Mouse (Mus musculus) common myeloid progenitor, adult 5-6 weeks (primary cell): ENCODE measurements around the gene Nelfb. TPM values are rescaled to one million over a fixed set of nuclear protein-coding genes. Genes with fewer than 3 reads are reported as not detected.

Source experiments
- ATAC-seq: replicated peaks from 2 replicates; pipeline ENCODE4 v1.8.0; 2016; ENCODE audit warnings: low read depth, mild to moderate bottlenecking, moderate TSS enrichment, inconsistent platforms; ENCODE audit not compliant: poor library complexity, severe bottlenecking
- total RNA-seq: library from RNA; stranded (forward); fragments of 200-1000, 187-1606 nt; gene quantifications from 2 replicates; pipeline ENCODE4 v1.2.3, GENCODE M21; 2017

Nelfb gene
- total RNA-seq, 1 experiment from 2014 or later = 47.4 TPM

DNA sequence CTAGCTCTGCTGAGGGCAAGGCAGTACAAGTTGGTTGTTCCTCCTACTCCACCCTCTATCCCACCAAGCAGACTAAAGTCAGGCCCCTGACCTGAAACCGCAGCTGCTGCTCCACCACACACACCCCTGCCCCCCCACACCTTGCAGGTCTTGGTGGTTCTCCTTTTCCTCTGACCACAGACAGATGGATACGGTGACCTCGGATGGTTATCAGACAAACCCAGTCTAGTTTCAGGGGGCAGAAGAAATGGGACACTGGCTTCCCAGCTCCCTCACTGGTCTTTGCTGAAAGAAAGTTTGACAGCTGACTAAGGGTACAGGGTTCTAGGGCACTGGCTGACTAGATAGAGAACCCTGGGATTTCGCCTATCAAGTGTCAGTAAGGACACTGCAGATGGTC is 22.1 kb upstream of the Nelfb start:
- ATAC-seq = peak; percentile 61

DNA sequence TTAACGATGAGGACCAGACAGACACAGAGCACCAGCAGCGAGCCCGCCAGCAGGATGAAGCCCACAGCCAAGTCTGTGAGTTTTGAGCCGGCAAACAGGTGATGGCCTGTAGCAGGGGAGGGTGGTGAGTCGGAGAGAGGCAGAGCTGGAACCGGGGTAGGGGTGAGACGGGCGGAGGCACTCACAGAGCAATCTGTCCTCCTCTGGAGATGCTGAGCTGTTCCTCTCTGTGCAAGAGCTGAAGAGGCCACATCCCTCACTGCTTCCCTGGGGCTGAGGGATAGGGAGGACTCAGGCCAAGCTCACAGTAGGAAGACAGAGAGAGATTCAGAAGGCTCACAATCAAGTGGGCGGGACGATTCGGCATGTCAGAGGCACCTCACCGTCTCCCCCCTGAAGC is 19.7 kb upstream of the Nelfb start:
- no peak for ATAC-seq

DNA sequence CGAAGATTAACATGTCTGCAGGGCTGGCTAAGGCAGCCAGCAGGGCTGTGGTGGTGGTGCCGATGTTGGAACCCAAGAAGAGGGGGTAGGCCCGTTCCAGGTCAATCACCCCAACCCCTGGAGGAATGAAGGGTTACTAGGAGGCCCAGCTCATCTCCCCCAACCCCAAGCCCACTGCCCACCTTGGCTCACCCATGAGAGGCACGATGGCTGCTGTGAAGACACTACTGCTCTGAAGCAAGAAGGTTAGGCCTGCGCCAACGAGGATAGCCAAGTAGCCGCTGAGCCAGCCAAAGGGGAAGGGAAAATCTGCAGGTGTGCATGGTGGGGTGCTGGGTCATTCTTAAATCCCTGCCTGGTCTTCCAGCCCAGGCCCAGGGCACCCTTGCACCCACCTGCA is 19.3 kb upstream of the Nelfb start:
- no peak for ATAC-seq

DNA sequence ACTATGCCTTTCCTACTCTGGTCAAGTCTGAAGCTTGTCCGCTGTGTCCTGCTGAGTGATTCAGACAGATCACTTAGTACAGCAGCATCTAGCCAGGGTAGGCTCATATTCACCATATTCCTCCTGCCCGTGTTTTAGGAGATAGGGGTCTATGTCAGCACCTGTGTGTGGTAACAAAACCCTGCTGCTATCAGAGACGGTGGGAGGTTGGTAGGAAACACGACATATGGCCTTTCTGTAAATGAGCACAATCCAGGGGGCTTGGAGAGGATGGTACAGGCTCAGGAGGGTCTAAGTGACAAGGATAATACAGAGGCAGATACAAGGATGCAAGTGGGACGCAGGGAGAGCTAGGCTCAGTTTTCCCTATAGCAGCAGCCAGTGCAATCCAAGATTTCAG is 18.3 kb upstream of the Nelfb start:
- ATAC-seq = no peak

DNA sequence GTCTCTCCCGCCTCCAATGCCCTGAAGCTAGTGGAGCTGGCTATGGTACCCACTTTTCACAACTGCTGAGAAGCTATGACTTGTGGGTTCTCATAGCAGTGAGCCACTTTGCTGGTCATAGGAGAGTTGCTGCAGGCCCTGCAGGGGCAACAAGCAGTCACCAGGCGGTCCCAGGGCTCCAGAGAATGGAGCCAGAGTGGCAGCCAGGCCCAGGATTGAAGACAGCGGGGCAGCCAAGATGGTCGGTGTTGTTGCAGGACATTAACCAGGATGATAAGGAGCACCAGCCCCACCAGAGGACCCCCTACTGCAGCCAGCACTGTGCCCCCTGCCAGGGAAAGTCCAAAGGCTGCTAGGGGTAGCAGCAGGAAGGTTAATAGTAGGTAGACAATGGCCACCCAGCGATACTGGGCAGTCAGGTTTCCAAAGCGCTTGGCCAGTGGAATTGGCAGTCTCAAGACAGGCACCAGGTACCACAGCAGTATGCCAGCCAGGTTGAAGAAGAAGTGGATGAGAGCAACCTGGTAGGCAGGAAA is 17.8 kb upstream of the Nelfb start:
- ATAC-seq = no peak

DNA sequence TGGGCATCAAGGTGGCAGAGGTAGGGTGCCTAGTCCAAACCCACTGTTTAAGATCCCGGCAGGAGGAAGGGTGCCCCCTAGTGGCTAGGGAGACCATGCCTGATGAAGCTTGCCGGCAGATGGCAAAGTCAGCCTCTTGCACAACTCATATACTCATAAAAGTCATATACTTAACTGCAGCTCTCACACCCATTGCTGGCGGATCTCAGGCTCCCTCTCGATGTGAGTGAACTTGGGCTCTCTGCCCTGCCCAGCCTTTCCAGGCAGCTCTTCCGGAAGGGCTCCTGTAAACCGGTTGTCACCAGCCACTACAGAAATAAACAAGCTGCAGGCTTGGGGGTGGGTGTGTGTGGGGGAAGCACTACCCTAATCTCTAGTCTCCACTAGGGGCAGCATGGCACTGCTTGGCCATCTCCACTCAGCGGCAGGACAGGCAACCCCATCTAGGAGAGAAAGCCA is 17.2 kb upstream of the Nelfb start:
- ATAC-seq = peak; percentile 49

DNA sequence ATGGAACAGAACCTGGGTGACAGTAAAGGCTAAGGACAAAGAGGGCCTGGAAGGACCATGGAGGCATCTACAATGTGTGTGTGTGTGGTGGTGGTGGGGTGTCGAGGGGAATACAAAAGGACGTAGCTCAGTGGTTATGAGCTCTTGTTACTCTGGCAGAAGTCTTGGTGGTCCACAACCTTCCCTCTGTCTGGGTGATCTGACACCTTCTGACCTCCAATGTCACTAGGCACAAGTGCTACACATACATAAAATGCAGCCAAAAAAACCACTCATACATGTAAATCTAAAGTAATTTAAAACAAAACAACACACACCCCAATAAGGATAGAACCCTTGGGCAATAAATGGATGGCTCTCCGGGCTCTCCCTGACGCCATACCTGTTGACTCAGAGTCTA is 16.1 kb upstream of the Nelfb start:
- no peak for ATAC-seq

DNA sequence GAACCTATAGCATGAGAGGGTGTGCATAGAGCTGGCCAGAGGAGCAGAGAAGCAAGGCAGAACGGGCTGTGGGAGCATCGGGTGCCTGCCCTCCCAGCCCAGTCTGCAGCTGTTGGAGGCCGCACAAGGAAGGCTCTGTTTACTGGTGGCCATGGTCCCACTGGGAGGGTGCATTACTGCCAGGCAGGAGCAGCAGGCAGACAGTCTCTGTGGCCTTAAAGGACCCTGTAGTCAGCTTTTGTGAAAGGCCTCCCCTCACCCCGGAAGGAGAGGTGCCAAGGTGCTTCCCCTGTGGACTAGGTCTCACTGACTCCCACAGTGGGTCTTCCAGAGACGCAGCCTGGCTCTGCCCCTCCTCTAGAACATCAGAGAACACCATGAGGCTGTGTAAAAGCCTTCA is 15.6 kb upstream of the Nelfb start:
- no peak for ATAC-seq

DNA sequence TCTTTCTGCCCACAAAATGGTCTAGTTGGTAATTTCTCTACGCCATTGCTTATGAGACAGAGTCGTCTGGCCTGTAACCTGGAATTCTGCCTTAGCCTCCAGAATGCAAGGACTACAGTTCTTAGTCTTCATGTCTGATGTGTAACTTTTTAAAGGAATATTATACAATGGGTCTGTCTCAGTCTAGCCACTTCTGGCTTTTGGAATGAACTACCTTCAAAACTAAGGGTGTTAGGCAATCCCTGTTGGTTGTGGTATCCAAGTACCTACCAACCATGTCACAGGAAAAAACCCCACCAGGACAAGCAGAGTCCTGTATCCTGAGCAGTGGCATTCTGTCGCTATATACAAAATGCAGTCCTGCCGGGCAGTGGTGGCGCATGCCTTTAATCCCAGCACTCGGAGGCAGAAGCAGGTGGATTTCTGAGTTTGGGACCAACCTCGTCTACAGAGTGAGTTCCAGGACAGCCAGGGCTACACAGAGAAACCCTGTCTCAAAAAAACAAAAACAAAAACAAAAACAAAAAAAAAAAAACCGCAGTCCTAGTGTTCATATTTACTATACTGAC is 14.6 kb upstream of the Nelfb start:
- ATAC-seq = no peak

DNA sequence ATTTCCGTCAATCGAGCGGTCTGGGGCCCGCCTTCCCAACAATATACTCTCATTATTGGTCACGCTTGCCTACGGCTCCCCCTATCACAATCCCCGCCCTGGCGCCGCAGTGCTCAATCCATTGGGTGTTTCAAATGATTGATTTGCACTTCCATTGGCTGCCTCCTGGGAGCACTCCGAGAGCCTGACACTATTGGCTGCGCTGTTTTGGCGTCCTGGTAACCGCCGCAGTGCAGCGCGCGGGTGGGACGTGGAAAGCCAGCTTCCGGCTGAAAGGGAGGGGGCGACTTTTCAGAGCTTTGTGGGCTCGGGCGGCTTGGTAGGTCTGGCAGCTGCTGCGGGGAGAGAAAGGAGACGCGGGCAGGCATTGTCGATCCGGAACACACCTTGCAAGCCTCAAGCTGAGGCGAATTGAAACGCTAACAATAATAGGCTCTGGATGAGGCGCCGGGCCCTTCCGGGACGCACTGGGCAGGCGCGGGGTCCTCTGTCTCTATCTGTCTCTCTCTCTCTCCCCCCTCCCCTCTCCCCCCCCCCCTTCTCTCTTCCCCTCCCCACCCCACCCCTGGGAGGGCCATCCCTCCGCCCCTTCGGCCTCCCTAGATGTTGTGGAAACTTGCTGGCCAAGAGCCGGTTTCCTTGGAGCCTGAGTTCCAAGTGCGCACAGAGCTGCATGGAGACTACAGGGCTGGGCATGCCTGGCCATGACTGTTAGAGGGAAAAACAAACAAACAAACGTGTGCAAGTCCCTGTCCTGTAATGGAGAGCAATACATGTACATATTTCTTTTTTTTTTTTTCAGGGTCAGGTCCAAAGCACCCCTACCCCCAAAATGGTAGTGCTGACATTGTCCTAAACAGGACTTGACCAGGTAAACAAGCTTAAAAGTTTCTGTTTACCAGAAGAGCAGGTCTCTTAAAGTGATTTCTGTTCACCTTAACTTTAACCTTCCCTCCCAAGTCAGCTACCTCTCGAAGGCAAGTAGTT is 13.8 kb upstream of the Nelfb start:
- peak; percentile 70 for ATAC-seq

DNA sequence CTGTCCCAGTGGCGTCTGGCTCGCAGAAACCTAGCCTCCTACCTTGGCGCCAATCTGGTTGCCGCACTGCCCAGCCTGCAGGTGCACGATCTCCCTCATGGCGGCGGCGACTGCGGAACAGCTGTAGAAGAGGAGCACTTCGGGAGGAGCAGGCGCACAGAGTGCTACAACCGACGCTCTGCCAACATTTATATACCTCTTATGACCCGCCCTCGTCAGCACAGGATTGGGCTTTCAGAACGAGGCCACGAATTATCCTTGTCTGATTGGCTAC is 13.1 kb upstream of the Nelfb start, which contains the start of gene Tubb4b:
Gene Tubb4b, minus strand, starts transcription at position 211 of the 274 bp plus-strand sequence.
- no peak for ATAC-seq

DNA sequence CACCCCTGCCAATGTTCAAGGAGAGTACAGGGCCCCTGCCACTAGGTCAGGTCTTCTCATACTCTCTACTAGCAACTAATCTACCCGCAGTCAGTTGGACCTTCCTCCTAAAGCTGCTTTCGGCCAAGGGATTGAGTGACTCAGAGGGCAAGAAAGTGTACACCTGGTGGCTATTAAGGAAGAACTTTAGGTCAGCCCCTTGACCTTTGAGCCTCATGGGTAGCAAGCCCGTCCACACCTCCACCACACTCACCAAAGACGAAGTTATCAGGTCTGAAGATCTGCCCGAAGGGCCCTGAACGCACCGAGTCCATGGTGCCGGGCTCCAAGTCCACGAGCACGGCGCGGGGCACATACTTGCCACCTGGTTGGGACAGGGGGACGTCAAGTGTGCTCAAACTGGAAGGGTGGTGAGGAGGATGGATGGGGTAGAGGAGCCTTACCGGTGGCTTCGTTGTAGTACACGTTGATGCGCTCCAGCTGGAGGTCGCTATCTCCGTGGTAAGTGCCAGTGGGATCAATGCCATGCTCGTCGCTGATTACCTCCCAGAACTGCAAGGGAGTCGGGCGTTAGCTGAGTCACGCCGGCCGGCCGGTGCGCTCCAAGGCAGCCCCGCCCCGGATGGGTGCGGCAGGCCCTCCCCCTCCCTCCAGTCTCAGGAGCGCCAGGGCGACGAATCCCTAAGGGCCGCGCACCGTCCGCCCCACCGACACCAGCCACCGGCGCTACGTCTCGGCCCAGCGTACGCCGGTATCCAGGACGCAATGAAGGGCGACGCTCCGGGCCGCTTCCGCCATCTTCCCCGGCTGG is 12.6 kb upstream of the Nelfb start:
- peak; percentile 30 for ATAC-seq

DNA sequence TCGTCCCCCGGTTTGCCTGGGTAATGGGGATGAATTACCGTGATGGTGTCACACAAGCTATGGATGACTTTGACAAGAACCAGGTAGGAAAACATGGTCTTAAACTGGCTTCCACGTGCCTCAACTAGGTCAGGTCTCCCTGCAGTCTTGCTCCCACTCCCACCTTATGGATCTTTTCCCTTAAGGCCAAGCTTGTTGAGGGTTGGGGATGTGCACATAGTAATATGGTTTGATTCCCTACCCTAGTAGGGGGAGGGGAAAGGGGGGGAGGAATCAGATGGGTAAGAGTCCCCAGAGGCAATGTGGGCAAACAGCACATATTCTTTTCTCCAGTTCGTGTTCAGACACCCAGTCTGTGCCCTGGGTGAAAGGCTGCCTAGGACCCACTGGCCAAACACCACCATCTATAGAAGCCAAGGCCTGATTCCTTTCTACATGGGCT is 10.1 kb upstream of the Nelfb start:
- no peak for ATAC-seq

DNA sequence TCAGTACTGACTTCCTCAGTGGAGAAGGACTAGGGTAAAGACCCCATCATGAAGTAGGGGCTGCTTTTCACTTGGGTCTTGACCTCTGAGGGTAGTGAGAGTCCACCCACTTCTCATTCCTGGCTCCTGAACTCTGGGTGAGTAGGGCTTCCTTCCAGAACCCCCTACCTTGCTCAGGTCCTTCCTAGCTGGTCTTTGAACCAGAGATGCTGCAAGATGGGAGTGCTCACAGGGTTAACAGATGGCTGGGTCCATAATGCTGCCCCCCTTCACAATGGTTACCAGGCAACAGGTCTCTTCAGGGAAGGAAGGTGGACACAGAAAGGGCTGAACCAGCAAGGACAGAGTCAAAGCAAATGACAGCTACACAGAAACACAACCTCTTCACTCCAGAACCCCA is 7.2 kb upstream of the Nelfb start, which contains the start of gene Fam166a:
Gene Fam166a, plus strand, starts transcription at position 301 of the 400 bp plus-strand sequence.
- no peak for ATAC-seq

DNA sequence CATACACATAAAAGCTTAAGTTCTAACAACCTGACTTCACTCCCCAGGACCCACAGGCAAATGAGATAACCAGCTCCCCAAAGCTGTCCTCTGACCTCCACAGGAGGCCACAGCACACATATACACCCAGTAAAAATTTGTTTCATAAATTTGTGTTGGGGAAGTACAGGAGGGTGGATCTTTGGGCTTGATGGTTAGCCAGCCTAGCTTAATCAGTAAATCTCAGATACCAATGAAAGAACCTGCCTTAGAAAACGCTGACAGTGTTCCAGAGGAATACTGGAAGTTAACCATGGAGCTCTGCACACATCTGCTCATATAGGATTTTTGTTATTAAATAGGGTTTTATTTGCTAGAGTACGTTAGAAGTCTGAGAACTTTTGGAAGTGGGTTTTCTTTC is 6.4 kb upstream of the Nelfb start:
- ATAC-seq = no peak

DNA sequence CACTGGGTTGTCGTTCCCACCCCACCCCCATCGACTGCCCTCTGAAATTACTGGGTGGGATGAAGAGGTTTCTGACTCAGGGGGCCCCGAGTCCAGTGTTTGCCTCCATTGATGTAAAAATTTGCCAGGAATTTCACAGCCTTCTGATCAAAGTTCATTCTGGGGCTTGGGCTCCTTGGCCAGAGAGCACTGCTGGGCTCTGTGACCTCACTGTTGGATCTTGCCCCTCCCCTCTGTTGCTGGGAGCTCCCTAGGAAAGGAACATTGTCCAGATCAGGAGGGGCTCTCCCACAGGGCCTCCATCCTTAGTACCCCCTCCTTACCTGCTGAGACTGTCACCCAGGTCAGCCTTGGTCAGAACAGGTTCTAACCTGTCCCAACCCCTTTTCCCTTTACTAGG is 3.2 kb upstream of the Nelfb start, which contains the start of gene Stpg3:
Gene Stpg3, minus strand, starts transcription at position 194 of the 400 bp plus-strand sequence.
- no peak for ATAC-seq

DNA sequence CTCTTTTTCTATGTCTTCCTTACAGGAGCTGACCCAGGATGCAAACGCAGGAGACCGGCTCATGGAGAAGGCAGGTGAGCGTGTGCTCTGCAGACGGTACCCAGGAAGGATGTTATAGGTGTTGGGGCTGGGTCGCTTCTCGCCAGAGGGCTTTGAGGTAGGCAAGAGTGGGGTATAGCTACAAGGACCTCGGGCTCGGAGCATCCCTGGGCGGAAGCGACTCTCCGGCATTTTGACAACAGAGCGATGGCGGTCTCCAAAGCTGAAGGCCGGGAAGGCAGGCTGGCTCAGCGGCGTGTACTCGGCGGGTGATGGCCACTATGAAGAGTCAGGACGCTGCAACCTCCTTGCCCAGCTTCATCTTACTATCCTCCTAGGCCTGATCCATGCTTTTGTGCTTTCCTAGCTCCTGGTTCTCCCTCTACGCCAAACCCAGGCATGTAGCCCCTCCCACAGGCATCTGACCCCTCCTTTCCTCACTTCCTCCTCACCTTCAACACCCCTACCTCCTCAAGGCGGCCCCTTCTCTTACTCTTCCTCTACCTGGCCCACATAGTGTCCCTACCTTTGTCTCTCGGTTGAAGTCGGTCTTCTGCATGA is 2.1 kb upstream of the Nelfb start:
- no peak for ATAC-seq

DNA sequence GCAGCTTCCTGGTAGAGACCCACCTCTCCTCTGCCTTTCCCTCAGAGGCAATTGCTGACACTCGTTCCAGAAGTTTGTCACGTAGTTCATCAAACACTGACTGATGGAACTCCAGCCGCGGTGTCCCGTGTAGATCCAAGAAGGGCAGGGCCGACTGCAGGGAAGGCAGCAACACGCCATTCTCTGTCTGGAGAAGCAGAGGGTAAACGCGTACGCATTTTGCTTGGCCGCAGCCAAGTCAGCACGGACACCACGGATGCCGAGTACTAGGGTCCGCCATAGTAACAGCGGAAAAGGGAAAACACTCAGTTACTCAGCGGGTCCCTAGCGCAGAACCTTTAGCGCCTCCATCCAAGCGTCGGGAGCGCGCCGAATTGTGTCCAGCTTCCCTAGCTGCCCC is 603 bp downstream of the Nelfb start:
- ATAC-seq = no peak

DNA sequence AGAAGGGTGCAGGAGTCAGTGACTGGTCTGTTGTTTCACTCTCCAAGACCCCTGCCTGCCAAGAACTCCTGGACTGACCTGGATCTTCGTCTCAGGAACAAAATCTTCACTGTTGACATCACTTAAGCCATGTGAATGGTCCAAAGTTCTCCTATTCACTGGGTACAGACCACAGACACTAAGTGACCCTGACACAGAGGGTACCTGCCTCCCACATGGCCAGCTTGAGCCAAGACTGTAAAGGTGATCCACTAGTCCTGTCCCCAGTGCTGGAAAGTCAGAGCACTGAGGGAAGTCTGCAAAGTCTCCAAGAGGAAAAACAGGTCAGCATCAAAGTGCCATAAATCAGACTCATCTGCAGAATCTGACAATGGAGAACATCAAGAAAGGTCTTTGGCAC is 3.7 kb downstream of the Nelfb start:
- ATAC-seq = no peak

DNA sequence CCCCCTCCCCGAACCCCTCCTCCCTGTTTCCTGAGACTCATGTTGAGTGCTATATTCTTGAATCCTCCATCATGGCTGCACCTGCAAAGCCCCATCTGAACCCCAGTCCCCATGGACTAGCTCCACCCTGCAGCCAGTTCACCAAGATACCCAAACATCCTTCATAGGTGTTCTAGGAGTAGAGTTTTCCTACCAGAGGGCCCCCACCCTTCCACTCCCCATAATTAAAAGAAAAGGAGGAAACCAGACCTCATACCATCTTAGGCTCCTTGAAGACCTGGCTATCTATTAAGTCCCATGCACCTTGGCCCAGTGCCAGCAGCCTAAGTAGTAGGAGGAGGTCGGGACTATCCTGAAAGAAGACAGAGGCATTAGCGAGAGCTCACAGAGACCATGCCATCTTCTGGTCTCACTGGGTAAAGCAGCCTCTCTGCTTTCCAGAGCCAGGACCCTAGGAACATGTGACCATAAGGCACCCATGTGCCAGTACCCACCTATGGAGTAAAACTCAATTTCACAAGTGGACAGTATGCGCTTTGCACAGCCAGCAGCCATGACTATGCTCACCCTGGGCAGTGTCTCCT is 7.6 kb downstream of the Nelfb start:
- peak; percentile 73; the same call in 1 of the 2 replicates for ATAC-seq
